Mouse (Mus musculus): ENCODE measurements around the gene Hist1h2bm. TPM values are rescaled to one million over a fixed set of nuclear protein-coding genes. Genes with fewer than 3 reads are reported as not detected.
"Not testable (repeated sequence)": the region's sequence is repeated elsewhere in the genome, so short reads cannot be mapped to it uniquely, and the experiment has no call there.

The Hist1h2bm gene
- polyA plus RNA-seq, 1 experiment, result 7.1 TPM

- peaks cover 8% of the 10 kb centered on the region; the same call in 1 of the 2 replicates for H3K4me1 ChIP-seq (ENCODE audit: control insufficient read depth, insufficient read depth, insufficient read length, low read length)
- H3K27me3 ChIP-seq (ENCODE audit: control insufficient read depth, insufficient read depth, low read length), result no peaks in the 10 kb centered on the region
- H3K27ac ChIP-seq (ENCODE audit: insufficient read depth, low read depth, low read length), result 0 out of 2 replicates have a peak overlapping the region, but pooled peaks have one; percentile 65
- TF ChIP-seq CTCF (IDR thresholded peaks at IDR 0.05; ENCODE audit: extremely low read depth, insufficient read length, insufficient replicate concordance, low read depth, low read length) (no peak), POLR2A (IDR thresholded peaks at IDR 0.05; ENCODE audit: low read depth, low read length) (no peak)
- H3K36me3 ChIP-seq (ENCODE audit: control insufficient read depth, insufficient read depth, low read length), result no peaks in the 10 kb centered on the region
- H3K4me3 ChIP-seq (ENCODE audit: low read depth, low read length), result no peak overlapping the region
- WGBS, result under 1% methylated on average over 7 of the region's 7 CpGs
Observed at GRCm38 (mm10) chr13:21714725-21715124, 7.1 kb upstream of the Hist1h2bm start.

GRCm38 (mm10) chr13:21715131-21715863 lies 6.5 kb upstream of the Hist1h2bm start:
- TF ChIP-seq CTCF (IDR thresholded peaks at IDR 0.05; ENCODE audit: extremely low read depth, insufficient read length, insufficient replicate concordance, low read depth, low read length) (no peak), POLR2A (IDR thresholded peaks at IDR 0.05; ENCODE audit: low read depth, low read length) (no peak)
- Histone ChIP-seq H3K36me3 (ENCODE audit: control insufficient read depth, insufficient read depth, low read length) (no peaks in the 10 kb centered on the region), H3K27ac (ENCODE audit: insufficient read depth, low read depth, low read length) (peak overlapping the region; percentile 65), H3K4me3 (ENCODE audit: low read depth, low read length) (peak overlapping the region; percentile 63), H3K4me1 (ENCODE audit: control insufficient read depth, insufficient read depth, insufficient read length, low read length) (peaks cover 8% of the 10 kb centered on the region; the same call in 1 of the 2 replicates), H3K27me3 (ENCODE audit: control insufficient read depth, insufficient read depth, low read length) (no peaks in the 10 kb centered on the region)
- under 1% methylated on average over 22 of the region's 22 CpGs for WGBS

- Histone ChIP-seq H3K4me3 (ENCODE audit: low read depth, low read length) (peak within 1 kb of the TSS; percentile 75), H3K27ac (ENCODE audit: insufficient read depth, low read depth, low read length) (peak within 1 kb of the TSS; percentile 88)
- WGBS, result under 1% methylated on average over 37 of the region's 50 CpGs
- not testable (repeated sequence) for H3K27me3 ChIP-seq (ENCODE audit: control insufficient read depth, insufficient read depth, low read length); H3K4me1 ChIP-seq (ENCODE audit: control insufficient read depth, insufficient read depth, insufficient read length, low read length); H3K36me3 ChIP-seq (ENCODE audit: control insufficient read depth, insufficient read depth, low read length)
- TF ChIP-seq POLR2A (IDR thresholded peaks at IDR 0.05; ENCODE audit: low read depth, low read length), result peak; percentile 19; the same call in 1 of the 2 replicates
Observed at GRCm38 (mm10) chr13:21715864-21716539, 5.8 kb upstream of the Hist1h2bm start, which contains the start of the genes Hist1h2bl and Hist1h2ai. TSS of gene Hist1h2bl (minus strand) at chr13:21716143. TSS of gene Hist1h2ai (plus strand) at chr13:21716422.

GRCm38 (mm10) chr13:21716540-21717391 lies 5.1 kb upstream of the Hist1h2bm start:
- WGBS, result under 1% methylated on average over 16 of the region's 38 CpGs
- H3K27ac ChIP-seq (ENCODE audit: insufficient read depth, low read depth, low read length), result peak overlapping the region; percentile 81

GRCm38 (mm10) chr13:21717397-21718357 lies 4.2 kb upstream of the Hist1h2bm start, which contains the start of gene Hist1h3h:
TSS of gene Hist1h3h (plus strand) at chr13:21717659.
- peak within 1 kb of the TSS; percentile 54 for H3K4me3 ChIP-seq (ENCODE audit: low read depth, low read length)
- peak within 1 kb of the TSS; percentile 81 for H3K27ac ChIP-seq (ENCODE audit: insufficient read depth, low read depth, low read length)
- 3% methylated on average over 27 of the region's 56 CpGs for WGBS
- H3K27me3 ChIP-seq (ENCODE audit: control insufficient read depth, insufficient read depth, low read length); H3K36me3 ChIP-seq (ENCODE audit: control insufficient read depth, insufficient read depth, low read length): not testable (repeated sequence)
- H3K4me1 ChIP-seq (ENCODE audit: control insufficient read depth, insufficient read depth, insufficient read length, low read length), result peaks cover 12% of the 10 kb centered on the region; the same call in 1 of the 2 replicates
- TF ChIP-seq POLR2A (IDR thresholded peaks at IDR 0.05; ENCODE audit: low read depth, low read length), result peak; percentile 52; the same call in 1 of the 2 replicates

More at GRCm38 (mm10) chr13:21716540-21717391, 5.1 kb upstream of the Hist1h2bm start:
- H3K4me1 ChIP-seq (ENCODE audit: control insufficient read depth, insufficient read depth, insufficient read length, low read length); H3K36me3 ChIP-seq (ENCODE audit: control insufficient read depth, insufficient read depth, low read length); H3K27me3 ChIP-seq (ENCODE audit: control insufficient read depth, insufficient read depth, low read length): not testable (repeated sequence)
- peak overlapping the region; percentile 58 for H3K4me3 ChIP-seq (ENCODE audit: low read depth, low read length)

GRCm38 (mm10) chr13:21718381-21719080 lies 3.3 kb upstream of the Hist1h2bm start:
- H3K4me3 ChIP-seq (ENCODE audit: low read depth, low read length), result no peak overlapping the region
- no peaks in the 10 kb centered on the region for H3K36me3 ChIP-seq (ENCODE audit: control insufficient read depth, insufficient read depth, low read length)
- H3K27ac ChIP-seq (ENCODE audit: insufficient read depth, low read depth, low read length), result 0 out of 2 replicates have a peak overlapping the region, but pooled peaks have one; percentile 10
- peaks cover 12% of the 10 kb centered on the region; the same call in 1 of the 2 replicates for H3K4me1 ChIP-seq (ENCODE audit: control insufficient read depth, insufficient read depth, insufficient read length, low read length)
- no peaks in the 10 kb centered on the region for H3K27me3 ChIP-seq (ENCODE audit: control insufficient read depth, insufficient read depth, low read length)
- TF ChIP-seq POLR2A (IDR thresholded peaks at IDR 0.05; ENCODE audit: low read depth, low read length) (no peak), CTCF (IDR thresholded peaks at IDR 0.05; ENCODE audit: extremely low read depth, insufficient read length, insufficient replicate concordance, low read depth, low read length) (no peak)
- WGBS, result 66% methylated on average over 4 of the region's 4 CpGs

GRCm38 (mm10) chr13:21721107-21721756 lies 612 bp upstream of the Hist1h2bm start:
- 1% methylated on average over 22 of the region's 44 CpGs for WGBS
- H3K27me3 ChIP-seq (ENCODE audit: control insufficient read depth, insufficient read depth, low read length); H3K4me1 ChIP-seq (ENCODE audit: control insufficient read depth, insufficient read depth, insufficient read length, low read length); H3K36me3 ChIP-seq (ENCODE audit: control insufficient read depth, insufficient read depth, low read length): not testable (repeated sequence)
- peak overlapping the region; percentile 72 for H3K4me3 ChIP-seq (ENCODE audit: low read depth, low read length)
- H3K27ac ChIP-seq (ENCODE audit: insufficient read depth, low read depth, low read length), result peak overlapping the region; percentile 1

Data from small intestine, adult 2 months (tissue).